ENCODE assay signal across 13 mouse cellular contexts in the genomic region with DNA sequence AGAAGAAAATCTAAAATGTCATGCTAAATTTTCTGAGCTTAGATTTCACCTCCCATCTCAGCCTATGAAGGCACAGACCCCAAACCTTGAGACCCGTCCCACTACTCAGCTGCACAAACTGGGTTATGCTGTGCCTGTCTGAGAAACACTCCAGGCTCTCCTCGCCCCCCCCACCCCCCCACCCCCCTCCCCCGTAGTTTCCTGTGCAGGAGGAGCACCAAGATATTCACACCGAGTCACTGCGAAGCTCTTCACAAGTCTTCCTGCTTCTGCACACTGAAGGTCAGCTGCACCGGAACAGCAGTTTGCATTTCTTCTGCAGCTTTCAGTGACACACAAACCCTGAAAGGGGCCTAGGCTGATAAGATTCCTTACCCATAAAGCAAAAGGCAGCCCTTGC.
DNase-seq lines count a peak whose midpoint lies in the region; ATAC-seq and TF ChIP-seq lines count a peak whose summit lies in the region.
"Had no signal": no experiment of that assay in that cellular context is flagged by ENCODE, and none has a peak within 500 bp of the region (broad histone marks: within the 10 kb centered on the region; RNA-seq: fewer than 3 reads in every experiment).

No protein-coding gene starts in this region.

- no peak overlapping the region for H3K4me3 ChIP-seq in heart, postnatal 0 days (ENCODE audit: low read depth, low read length)
- H3K4me3 ChIP-seq in heart, adult 2 months, result no peak overlapping the region
- H3K4me3 ChIP-seq in megakaryocyte, embryonic 14.5 days (replicated peaks), result peak overlapping the region; percentile 83
- H3K4me3 ChIP-seq: layer of hippocampus, adult 2 months; limb, embryonic 10.5 days had no signal

- H3K79me2 ChIP-seq in heart, adult 2 months (replicated peaks; ENCODE audit: control insufficient read depth, insufficient read depth, low read length), result no peaks in the 10 kb centered on the region

- H3K27me3 ChIP-seq in heart, postnatal 0 days (ENCODE audit: control insufficient read depth, insufficient read depth, low read length), result no peaks in the 10 kb centered on the region
- no peaks in the 10 kb centered on the region for H3K27me3 ChIP-seq in heart, adult 2 months (ENCODE audit: control insufficient read depth, insufficient read depth, low read length)
- H3K27me3 ChIP-seq in megakaryocyte, embryonic 14.5 days (replicated peaks), result no peaks in the 10 kb centered on the region

- H3K9me3 ChIP-seq in heart, postnatal 0 days (replicated peaks; ENCODE audit: control insufficient read depth, low read length), result no peaks in the 10 kb centered on the region
- H3K9me3 ChIP-seq in megakaryocyte, embryonic 14.5 days, result no peaks in the 10 kb centered on the region
- H3K9me3 ChIP-seq: limb, embryonic 10.5 days had no signal

- H3K4me2 ChIP-seq in heart, postnatal 0 days (ENCODE audit: low read depth, low read length), result peak overlapping the region; percentile 42; the same call in 1 of the 2 replicates

- no peak for TF ChIP-seq CTCF in heart, postnatal 0 days (IDR thresholded peaks at IDR 0.05; ENCODE audit: low read depth)
- no peak for TF ChIP-seq CTCF in heart, adult 2 months (IDR thresholded peaks at IDR 0.05)

- no peak for ATAC-seq in heart, postnatal 0 days (ENCODE audit: insufficient read depth, low read depth)
- ATAC-seq in granulocyte monocyte progenitor cell, adult 5-6 weeks (replicated peaks; ENCODE audit: poor library complexity, severe bottlenecking), result peak; percentile 35; the same call in 1 of the 2 replicates
- ATAC-seq: activated CD4-positive, CD25-positive, alpha-beta regulatory T cell, adult 4 months had no signal

- no peak overlapping the region for H3K27ac ChIP-seq in heart, postnatal 0 days (ENCODE audit: low read depth)
- no peak overlapping the region for H3K27ac ChIP-seq in heart, adult 2 months
- H3K27ac ChIP-seq: layer of hippocampus, adult 2 months; limb, embryonic 10.5 days; macrophage had no signal

- no peaks in the 10 kb centered on the region for H3K36me3 ChIP-seq in heart, postnatal 0 days (replicated peaks; ENCODE audit: control insufficient read depth, insufficient read depth, low read length)
- no peaks in the 10 kb centered on the region for H3K36me3 ChIP-seq in heart, adult 2 months (ENCODE audit: control insufficient read depth, insufficient read depth, low read length)
- no peaks in the 10 kb centered on the region for H3K36me3 ChIP-seq in megakaryocyte, embryonic 14.5 days (replicated peaks; ENCODE audit: low read length)
- H3K36me3 ChIP-seq: limb, embryonic 10.5 days had no signal

- H3K4me1 ChIP-seq in heart, postnatal 0 days (ENCODE audit: control insufficient read depth, insufficient read depth), result peaks cover 4% of the 10 kb centered on the region; the same call in 1 of the 2 replicates
- H3K4me1 ChIP-seq in heart, adult 2 months (ENCODE audit: control insufficient read depth, insufficient read depth, low read length), result no peaks in the 10 kb centered on the region
- H3K4me1 ChIP-seq in megakaryocyte, embryonic 14.5 days, result peaks cover 48% of the 10 kb centered on the region

- intact Hi-C loops in heart, adult 2 months (cut with DNase I), result no loop called here

- no peak overlapping the region for H3K9ac ChIP-seq in heart, postnatal 0 days (replicated peaks; ENCODE audit: low read depth, low read length)
- no peak overlapping the region for H3K9ac ChIP-seq in heart, adult 2 months (ENCODE audit: low read depth, low read length)

- WGBS in heart, postnatal 0 days, result 7% methylated on average over 6 of the region's 6 CpGs
- 12% methylated on average over 6 of the region's 6 CpGs for WGBS in heart, adult 2 months

- no peak for TF ChIP-seq POLR2A in heart, adult 2 months (IDR thresholded peaks at IDR 0.05; ENCODE audit: insufficient read depth, low read depth, low read length)

- peak; percentile 38 for DNase-seq in heart, postnatal 0 days (ENCODE audit: low spot score)
- no peak for DNase-seq in heart, adult 2 months
- DNase-seq in retina, postnatal 1 day, result peak; percentile 23
- no peak for DNase-seq in retina, embryonic 14.5 days (ENCODE audit: low spot score)
- no peak for DNase-seq in layer of hippocampus, adult 9-11 months
- DNase-seq: cerebellum, adult 11-12 months; right cerebral cortex, postnatal 25 days had no signal

- TF ChIP-seq EP300 in heart, postnatal 0 days (IDR thresholded peaks at IDR 0.05; ENCODE audit: low read depth), result no peak
- TF ChIP-seq EP300 in heart, adult 2 months (IDR thresholded peaks at IDR 0.05; ENCODE audit: insufficient read depth, low read depth, low read length), result no peak

Comparison
In these comparisons a context has a peak if more than half of its experiments do, and no peak if none do; other contexts are left out.
1. DNase-seq: peak in heart, postnatal 0 days (single experiment) and retina, postnatal 1 day (single experiment); none in heart, adult 2 months (0 of 2), retina, embryonic 14.5 days (single experiment) and layer of hippocampus, adult 9-11 months (single experiment).